Mouse (Mus musculus): ENCODE measurements around the gene Cdk9. TPM values are rescaled to one million over a fixed set of nuclear protein-coding genes. Genes with fewer than 3 reads are reported as not detected.

Cdk9 gene
- total and polyA plus RNA-seq, 3 experiments: 30.9 to 125 TPM; not detected in 1

GRCm38 (mm10) chr2:32693823-32694411 is 19.0 kb downstream of the Cdk9 start (continued):
- TF ChIP-seq MAFK (IDR thresholded peaks at IDR 0.05; ENCODE audit: borderline replicate concordance, low read depth, low read length) (no peak), E2F4 (IDR thresholded peaks at IDR 0.05; ENCODE audit: borderline replicate concordance, low read depth, low read length) (no peak), NELFE (IDR thresholded peaks at IDR 0.05; ENCODE audit: low read depth, low read length) (peak; percentile 96), USF1 (IDR thresholded peaks at IDR 0.05; ENCODE audit: low read depth, low read length) (peak; percentile 22; the same call in 1 of the 2 replicates), TAL1 (IDR thresholded peaks at IDR 0.05; ENCODE audit: low read length) (no peak), NRF1 (IDR thresholded peaks at IDR 0.05; ENCODE audit: insufficient read depth, low read depth, low read length, poor library complexity, severe bottlenecking) (no peak; the same call in 1 of the 2 replicates), HCFC1 (IDR thresholded peaks at IDR 0.05; ENCODE audit: low read depth, low read length) (peak; percentile 84), TCF12 (IDR thresholded peaks at IDR 0.05; ENCODE audit: low read depth, low read length) (peak; percentile 89), POLR2A (IDR thresholded peaks at IDR 0.05; ENCODE audit: control insufficient read depth in 1 of 2, insufficient read depth in 1 of 2, low read depth in 1 of 2, low read length in 2 of 2, poor library complexity in 1 of 2) (peak; percentile 95 to 98), ETS1 (IDR thresholded peaks at IDR 0.05; ENCODE audit: low read depth, low read length) (0 out of 2 replicates have a peak, but pooled peaks have one; percentile 26)

GRCm38 (mm10) chr2:32693282-32693681 is 19.6 kb downstream of the Cdk9 start:
- H3K27me3 ChIP-seq (ENCODE audit: control insufficient read depth in 1 of 2, insufficient read depth in 2 of 2, low read length in 2 of 2): no peaks in the 10 kb centered on the region
- H3K27ac ChIP-seq (ENCODE audit: control insufficient read depth, low read depth, low read length): peak overlapping the region; percentile 71
- peak overlapping the region; percentile 58 to 89 for H3K4me3 ChIP-seq (ENCODE audit: control insufficient read depth in 1 of 2, insufficient read depth in 1 of 2, low read depth in 2 of 2, low read length in 2 of 2)
- peaks cover 0 to 15% of the 10 kb centered on the region in 2 experiments; a peak in 2 of 4 replicates for H3K4me1 ChIP-seq (ENCODE audit: control insufficient read depth in 1 of 2, insufficient read depth in 2 of 2, low read length in 2 of 2)
- DNase-seq (ENCODE audit: low read depth, low spot score): peak; percentile 46
- no peaks in the 10 kb centered on the region for H3K9me3 ChIP-seq (replicated peaks; ENCODE audit: insufficient read depth, low read length)
- peaks cover 15% of the 10 kb centered on the region for H3K79me2 ChIP-seq (ENCODE audit: control insufficient read depth, insufficient read depth, low read length, poor library complexity)
- H3K36me3 ChIP-seq (ENCODE audit: control insufficient read depth in 1 of 2, insufficient read depth in 2 of 2, low read length in 2 of 2): peaks cover 0 to 10% of the 10 kb centered on the region in 2 experiments; a peak in 2 of 4 replicates
- no peak for TF ChIP-seq USF2 (IDR thresholded peaks at IDR 0.05; ENCODE audit: borderline replicate concordance in 1 of 2, insufficient read depth in 1 of 2, low read depth in 1 of 2, low read length in 2 of 2)
- H3K9ac ChIP-seq (ENCODE audit: control insufficient read depth, low read depth, low read length, poor library complexity, severe bottlenecking): peak overlapping the region; percentile 97

GRCm38 (mm10) chr2:32692496-32692895 is 20.4 kb downstream of the Cdk9 start:
- H3K27ac ChIP-seq (ENCODE audit: control insufficient read depth, low read depth, low read length): no peak overlapping the region
- peak overlapping the region; percentile 97 for H3K9ac ChIP-seq (ENCODE audit: control insufficient read depth, low read depth, low read length, poor library complexity, severe bottlenecking)

More at GRCm38 (mm10) chr2:32692496-32692895, 20.4 kb downstream of the Cdk9 start:
- no peaks in the 10 kb centered on the region for H3K27me3 ChIP-seq (ENCODE audit: control insufficient read depth in 1 of 2, insufficient read depth in 2 of 2, low read length in 2 of 2)
- H3K4me3 ChIP-seq (ENCODE audit: control insufficient read depth in 1 of 2, insufficient read depth in 1 of 2, low read depth in 2 of 2, low read length in 2 of 2): peak overlapping the region in 1 of 2 experiments; percentile 89; a peak in 2 of 4 replicates
- peaks cover 0 to 10% of the 10 kb centered on the region in 2 experiments; a peak in 2 of 4 replicates for H3K36me3 ChIP-seq (ENCODE audit: control insufficient read depth in 1 of 2, insufficient read depth in 2 of 2, low read length in 2 of 2)
- peaks cover 15% of the 10 kb centered on the region for H3K79me2 ChIP-seq (ENCODE audit: control insufficient read depth, insufficient read depth, low read length, poor library complexity)
- peaks cover 0 to 15% of the 10 kb centered on the region in 2 experiments; a peak in 2 of 4 replicates for H3K4me1 ChIP-seq (ENCODE audit: control insufficient read depth in 1 of 2, insufficient read depth in 2 of 2, low read length in 2 of 2)
- H3K9me3 ChIP-seq (replicated peaks; ENCODE audit: insufficient read depth, low read length): no peaks in the 10 kb centered on the region
- no peak for TF ChIP-seq RCOR1 (IDR thresholded peaks at IDR 0.05; ENCODE audit: low read depth, low read length)
- TF ChIP-seq MYB (IDR thresholded peaks at IDR 0.05; ENCODE audit: low read depth, low read length): no peak
- no peak for TF ChIP-seq KAT2A (conservative IDR thresholded peaks at IDR 0.05; ENCODE audit: low read depth, low read length)
- no peak for TF ChIP-seq NRF1 (IDR thresholded peaks at IDR 0.05; ENCODE audit: insufficient read depth, low read depth, low read length, poor library complexity, severe bottlenecking)
- TF ChIP-seq BHLHE40 (IDR thresholded peaks at IDR 0.05; ENCODE audit: borderline replicate concordance, low read depth, low read length): no peak
- no peak for TF ChIP-seq MAFK (IDR thresholded peaks at IDR 0.05; ENCODE audit: borderline replicate concordance, low read depth, low read length)
- no peak for TF ChIP-seq ETS1 (IDR thresholded peaks at IDR 0.05; ENCODE audit: low read depth, low read length)
- TF ChIP-seq MXI1 (IDR thresholded peaks at IDR 0.05; ENCODE audit: low read depth, low read length): no peak
- TF ChIP-seq NELFE (IDR thresholded peaks at IDR 0.05; ENCODE audit: low read depth, low read length): no peak
- TF ChIP-seq ZKSCAN1 (IDR thresholded peaks at IDR 0.05; ENCODE audit: low read depth, low read length): no peak
- TF ChIP-seq JUND (IDR thresholded peaks at IDR 0.05; ENCODE audit: low read depth, low read length): no peak
- no peak for TF ChIP-seq CHD1 (IDR thresholded peaks at IDR 0.05; ENCODE audit: low read depth, low read length)
- no peak for TF ChIP-seq ELF1 (IDR thresholded peaks at IDR 0.05; ENCODE audit: low read depth, low read length)
- no peak for TF ChIP-seq CHD2 (IDR thresholded peaks at IDR 0.05; ENCODE audit: low read length)
- TF ChIP-seq POLR2A (IDR thresholded peaks at IDR 0.05; ENCODE audit: control insufficient read depth in 1 of 2, insufficient read depth in 1 of 2, low read depth in 1 of 2, low read length in 2 of 2, poor library complexity in 1 of 2): no peak; a peak in 1 of 4 replicates
- no peak for DNase-seq (ENCODE audit: low read depth, low spot score)
